In genomic region chr7:140082242-140082678, GRCm38 (mm10) we compare ENCODE assay signal across 9 mouse cellular contexts. TPM values are rescaled to one million over a fixed set of nuclear protein-coding genes. Genes with fewer than 3 reads are reported as not detected.
A peak's percentile ranks its signal among the peaks of the same experiment; 100 is the strongest.
DNase-seq lines count a peak whose midpoint lies in the region; ATAC-seq and TF ChIP-seq lines count a peak whose summit lies in the region.
"Had no signal": no experiment of that assay in that cellular context is flagged by ENCODE, and none has a peak within 500 bp of the region (broad histone marks: within the 10 kb centered on the region; RNA-seq: fewer than 3 reads in every experiment).

Gene Caly (minus strand): TSS chr7:140082548.

- DNase-seq in heart, postnatal 0 days (ENCODE audit: low spot score), result no peak
- no peak for DNase-seq in heart, postnatal 25 days (ENCODE audit: low spot score)
- peak; percentile 77 for DNase-seq in cerebellum, adult 11 months
- peak; percentile 91 to 94 for DNase-seq in layer of hippocampus, adult 18-20 months (ENCODE audit: low spot score in 2 of 2)
- no peak for DNase-seq in liver, embryonic 13.5 days
- peak; percentile 95 to 97 for DNase-seq in right cerebral cortex, postnatal 10 days (ENCODE audit: low spot score in 2 of 2)
- no peak for DNase-seq in gastrocnemius, adult 8-10 months (ENCODE audit: low spot score in 2 of 2)

- intact Hi-C loops in heart, postnatal 25 days (cut with DNase I), result no loop called here

- H3K9ac ChIP-seq in heart, postnatal 0 days (replicated peaks; ENCODE audit: low read depth, low read length), result no peak within 1 kb of the TSS
- H3K9ac ChIP-seq in forebrain, embryonic 13.5 days, result peak within 1 kb of the TSS; percentile 65
- H3K9ac ChIP-seq in liver, embryonic 13.5 days, result no peak within 1 kb of the TSS
- H3K9ac ChIP-seq: liver, embryonic 15.5 days had no signal

- no peak within 1 kb of the TSS for H3K27ac ChIP-seq in heart, postnatal 0 days (ENCODE audit: low read depth)
- H3K27ac ChIP-seq in forebrain, embryonic 13.5 days, result peak within 1 kb of the TSS; percentile 84
- no peak within 1 kb of the TSS for H3K27ac ChIP-seq in liver, embryonic 13.5 days
- H3K27ac ChIP-seq: liver, embryonic 15.5 days had no signal

- no peak within 1 kb of the TSS for H3K4me2 ChIP-seq in heart, postnatal 0 days (ENCODE audit: low read depth, low read length)
- H3K4me2 ChIP-seq in forebrain, embryonic 13.5 days, result peak within 1 kb of the TSS; percentile 66
- no peak within 1 kb of the TSS for H3K4me2 ChIP-seq in liver, embryonic 13.5 days
- H3K4me2 ChIP-seq: liver, embryonic 15.5 days had no signal

- H3K9me3 ChIP-seq in heart, postnatal 0 days (replicated peaks; ENCODE audit: control insufficient read depth, low read length), result no peaks in the 10 kb centered on the region
- no peaks in the 10 kb centered on the region for H3K9me3 ChIP-seq in forebrain, embryonic 13.5 days (replicated peaks)
- H3K9me3 ChIP-seq in liver, embryonic 13.5 days (replicated peaks), result no peaks in the 10 kb centered on the region
- H3K9me3 ChIP-seq: liver, embryonic 15.5 days had no signal

- TF ChIP-seq EP300 in heart, postnatal 0 days (IDR thresholded peaks at IDR 0.05; ENCODE audit: low read depth), result no peak

- peaks cover 45% of the 10 kb centered on the region for H3K27me3 ChIP-seq in heart, postnatal 0 days (ENCODE audit: control insufficient read depth, insufficient read depth, low read length)
- peaks cover 19% of the 10 kb centered on the region for H3K27me3 ChIP-seq in forebrain, embryonic 13.5 days
- H3K27me3 ChIP-seq in liver, embryonic 13.5 days, result peaks cover 45% of the 10 kb centered on the region

- H3K4me3 ChIP-seq in heart, postnatal 0 days (ENCODE audit: low read depth, low read length), result no peak within 1 kb of the TSS
- H3K4me3 ChIP-seq in forebrain, embryonic 13.5 days, result peak within 1 kb of the TSS; percentile 44
- H3K4me3 ChIP-seq in liver, embryonic 13.5 days (replicated peaks), result no peak within 1 kb of the TSS
- H3K4me3 ChIP-seq: liver, embryonic 15.5 days had no signal

- peak; percentile 21 for TF ChIP-seq CTCF in heart, postnatal 0 days (IDR thresholded peaks at IDR 0.05; ENCODE audit: low read depth)

- H3K4me1 ChIP-seq in heart, postnatal 0 days (ENCODE audit: control insufficient read depth, insufficient read depth), result no peaks in the 10 kb centered on the region
- H3K4me1 ChIP-seq in forebrain, embryonic 13.5 days, result peaks cover 36% of the 10 kb centered on the region
- H3K4me1 ChIP-seq in liver, embryonic 13.5 days (replicated peaks), result no peaks in the 10 kb centered on the region
- H3K4me1 ChIP-seq: liver, embryonic 15.5 days had no signal

- H3K36me3 ChIP-seq in heart, postnatal 0 days (replicated peaks; ENCODE audit: control insufficient read depth, insufficient read depth, low read length), result no peaks in the 10 kb centered on the region
- no peaks in the 10 kb centered on the region for H3K36me3 ChIP-seq in forebrain, embryonic 13.5 days (ENCODE audit: poor library complexity, severe bottlenecking)
- H3K36me3 ChIP-seq in liver, embryonic 13.5 days, result no peaks in the 10 kb centered on the region
- H3K36me3 ChIP-seq: liver, embryonic 15.5 days had no signal

- 10% methylated on average over 18 of the region's 18 CpGs for WGBS in heart, postnatal 0 days
- 4% methylated on average over 18 of the region's 18 CpGs for WGBS in forebrain, embryonic 13.5 days
- 11% methylated on average over 18 of the region's 18 CpGs for WGBS in liver, embryonic 13.5 days (ENCODE audit: insufficient replicate concordance)

- ATAC-seq in heart, postnatal 0 days (ENCODE audit: insufficient read depth, low read depth), result no peak
- ATAC-seq in forebrain, embryonic 13.5 days, result peak; percentile 85
- 0 out of 2 replicates have a peak, but pooled peaks have one; percentile 20 for ATAC-seq in liver, embryonic 13.5 days (ENCODE audit: low read depth)

RNA-seq across cellular contexts. Expression of gene Caly, which starts in this region (rescaled TPM):
- 1.9 and 4.1 TPM in 2 replicates for total RNA-seq in heart, postnatal 0 days (2014; rRNA removed; ENCODE audit: low replicate concordance)
- 0.40 and 0.70 TPM in 2 replicates for polyA plus RNA-seq in heart, postnatal 0 days (2015; fragmentation: Nextera tagmentation; extraction: Ambion mirVana)
- total RNA-seq in heart, postnatal 25 days (2021), result not detected
- 46.4 and 58.4 TPM in 2 replicates for polyA plus RNA-seq in forebrain, embryonic 13.5 days (2015; fragmentation: Nextera tagmentation; extraction: Ambion mirVana)
- 100 to 1,000 TPM; 269 to 293 TPM for total RNA-seq in layer of hippocampus, adult 18-20 months (2021)
- polyA plus RNA-seq in liver, embryonic 13.5 days (2015; fragmentation: Nextera tagmentation; extraction: Ambion mirVana), result 0.12 and 0.33 TPM in 2 replicates
- under 1 TPM; 0.29 to 0.78 (median 0.47) TPM for total RNA-seq in gastrocnemius, adult 8-10 months (2022)
- polyA plus RNA-seq: liver, embryonic 15.5 days had no signal

Comparison
In these comparisons a context has a peak if more than half of its experiments do, and no peak if none do; other contexts are left out.
1. RNA of gene Caly (total RNA-seq): 269 to 293 TPM in layer of hippocampus, adult 18-20 months; 1.9 to 4.1 TPM in heart, postnatal 0 days, 0.29 to 0.78 TPM in gastrocnemius, adult 8-10 months and not detected in heart, postnatal 25 days; every median in the first group is over 10 times any median in the second.
2. RNA of gene Caly (polyA plus RNA-seq): 46.4 to 58.4 TPM in forebrain, embryonic 13.5 days; 0.40 to 0.70 TPM in heart, postnatal 0 days and 0.12 to 0.33 TPM in liver, embryonic 13.5 days; every median in the first group is over 10 times any median in the second.
3. Peak in ATAC-seq in liver, embryonic 13.5 days; RNA of the gene not detected or under 1 TPM.
4. DNase-seq: peak in cerebellum, adult 11 months (single experiment), layer of hippocampus, adult 18-20 months (2 of 2) and right cerebral cortex, postnatal 10 days (2 of 2); none in heart, postnatal 0 days (single experiment), heart, postnatal 25 days (single experiment), liver, embryonic 13.5 days (single experiment) and gastrocnemius, adult 8-10 months (0 of 2).